8 mouse cellular contexts compared by ENCODE assay signal in the genomic region with DNA sequence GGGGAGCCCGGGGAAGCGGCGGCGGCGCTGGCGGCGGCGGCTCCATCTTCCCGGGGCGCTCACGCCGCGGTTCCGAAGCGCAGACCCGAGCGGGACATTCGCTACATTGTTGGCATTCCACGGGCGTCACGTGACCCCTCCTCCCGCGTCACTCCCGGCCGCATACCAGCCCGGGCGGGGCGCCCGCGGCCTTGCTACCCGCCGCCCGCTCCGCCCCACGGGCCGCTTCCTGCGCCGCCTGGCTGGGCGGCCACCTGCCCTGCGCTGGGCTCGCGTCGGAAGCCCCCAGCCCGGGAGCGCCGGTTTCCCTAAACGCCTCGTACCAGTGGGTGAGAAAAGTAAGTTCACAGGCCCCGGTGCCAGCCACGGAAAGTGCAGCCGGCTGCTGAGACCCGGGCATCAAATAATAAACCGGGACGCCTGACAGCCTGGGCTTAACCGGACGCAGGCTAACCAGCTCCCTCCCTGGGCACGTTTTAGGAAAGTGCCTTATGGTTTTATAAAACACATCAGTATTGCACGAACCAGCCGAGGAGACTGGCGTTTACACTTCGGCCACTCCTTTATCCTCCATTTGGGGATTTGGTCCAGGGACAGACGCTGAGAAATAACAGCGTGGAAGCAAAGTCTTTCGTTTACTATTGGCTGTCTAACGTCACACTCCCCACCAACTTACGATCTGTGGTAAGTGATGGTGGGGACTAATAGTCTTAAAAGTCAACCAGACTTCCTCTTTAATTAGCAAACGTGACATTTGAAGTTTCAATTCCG. TPM values are rescaled to one million over a fixed set of nuclear protein-coding genes. Genes with fewer than 3 reads are reported as not detected.
DNase-seq lines count a peak whose midpoint lies in the region; ATAC-seq and TF ChIP-seq lines count a peak whose summit lies in the region.

Gm49361 (minus strand) TSS at position 103 of the 771 bp plus-strand sequence.

- peak in 1 of 2 experiments; percentile 42; a peak in 2 of 4 replicates for TF ChIP-seq POLR2A in MEL (IDR thresholded peaks at IDR 0.05; ENCODE audit: control insufficient read depth in 1 of 2, insufficient read depth in 1 of 2, low read depth in 1 of 2, low read length in 2 of 2, poor library complexity in 1 of 2)
- peak; percentile 53; the same call in 1 of the 2 replicates for TF ChIP-seq POLR2A in cerebellum, adult 2 months (IDR thresholded peaks at IDR 0.05; ENCODE audit: borderline replicate concordance, insufficient read depth, low read length)

- WGBS in cerebellum, adult 2 months, result under 1% methylated on average over 67 of the region's 68 CpGs
- WGBS in lung, embryonic 14.5 days, result 0% methylated on average over 66 of the region's 68 CpGs

- no peak for TF ChIP-seq EP300 in MEL (IDR thresholded peaks at IDR 0.05; ENCODE audit: low read depth in 1 of 2, low read length in 2 of 2)

- H3K9ac ChIP-seq in MEL (ENCODE audit: control insufficient read depth, low read depth, low read length, poor library complexity, severe bottlenecking), result peak within 1 kb of the TSS; percentile 70
- H3K9ac ChIP-seq in lung, embryonic 14.5 days, result peak within 1 kb of the TSS; percentile 98

- H3K9me3 ChIP-seq in MEL (replicated peaks; ENCODE audit: insufficient read depth, low read length), result no peaks in the 10 kb centered on the region
- no peaks in the 10 kb centered on the region for H3K9me3 ChIP-seq in lung, embryonic 14.5 days (ENCODE audit: low read depth, low read length)

- peaks cover 0 to 4% of the 10 kb centered on the region in 2 experiments; a peak in 1 of 4 replicates for H3K36me3 ChIP-seq in MEL (ENCODE audit: control insufficient read depth in 1 of 2, insufficient read depth in 2 of 2, low read length in 2 of 2)
- H3K36me3 ChIP-seq in lung, embryonic 14.5 days (ENCODE audit: insufficient read depth), result no peaks in the 10 kb centered on the region

- peaks cover 3% of the 10 kb centered on the region; the same call in 1 of the 2 replicates for H3K79me2 ChIP-seq in MEL (ENCODE audit: control insufficient read depth, insufficient read depth, low read length, poor library complexity)

- TF ChIP-seq CTCF in MEL (IDR thresholded peaks at IDR 0.05 in 2 of 3, conservative IDR thresholded peaks at IDR 0.05 in 1 of 3; ENCODE audit: control insufficient read depth in 1 of 3, insufficient read depth in 1 of 3, low read depth in 2 of 3, low read length in 3 of 3, poor library complexity in 1 of 3, severe bottlenecking in 1 of 3), result no peak
- TF ChIP-seq CTCF in cerebellum, adult 2 months (IDR thresholded peaks at IDR 0.05; ENCODE audit: borderline replicate concordance, insufficient read depth, low read depth, low read length), result no peak
- TF ChIP-seq CTCF in lung, embryonic 14.5 days (IDR thresholded peaks at IDR 0.05; ENCODE audit: low read depth), result no peak

- H3K27me3 ChIP-seq in MEL (ENCODE audit: control insufficient read depth in 1 of 2, insufficient read depth in 2 of 2, low read length in 2 of 2), result peaks cover 3 to 6% of the 10 kb centered on the region in 2 experiments
- H3K27me3 ChIP-seq in cerebellum, adult 2 months (ENCODE audit: control insufficient read depth, insufficient read depth, low read length), result no peaks in the 10 kb centered on the region
- no peaks in the 10 kb centered on the region for H3K27me3 ChIP-seq in lung, embryonic 14.5 days (ENCODE audit: insufficient read depth, low read length)

- no peak for TF ChIP-seq RAD21 in MEL (IDR thresholded peaks at IDR 0.05; ENCODE audit: low read depth, low read length)

- peak; percentile 82 for DNase-seq in MEL (ENCODE audit: low read depth, low spot score)
- DNase-seq in cerebellum, adult 2 months, result peak; percentile 93 to 95
- DNase-seq in forelimb bud, embryonic 11.5 days (ENCODE audit: low read depth, low spot score), result peak; percentile 87
- peak; percentile 96 for DNase-seq in heart, postnatal 4 days
- DNase-seq in layer of hippocampus, adult 8-10 months (ENCODE audit: low spot score in 2 of 2), result peak; percentile 64 to 79
- DNase-seq in lung, embryonic 14.5 days, result peak; percentile 96
- DNase-seq in thymus, adult 18-20 months, result peak; percentile 69 to 71

- H3K4me2 ChIP-seq in lung, embryonic 14.5 days, result peak within 1 kb of the TSS; percentile 78

- H3K27ac ChIP-seq in MEL (ENCODE audit: control insufficient read depth, low read depth, low read length), result peak within 1 kb of the TSS; percentile 47
- H3K27ac ChIP-seq in cerebellum, adult 2 months (ENCODE audit: insufficient read depth, low read length), result peak within 1 kb of the TSS; percentile 85
- H3K27ac ChIP-seq in lung, embryonic 14.5 days (ENCODE audit: low read depth), result peak within 1 kb of the TSS; percentile 97

- ATAC-seq in lung, embryonic 14.5 days (ENCODE audit: insufficient read depth), result peak; percentile 92
- ATAC-seq in neutrophil, adult 5-6 weeks (ENCODE audit: extremely low read depth, insufficient number of reproducible peaks, low FRiP score, poor library complexity, severe bottlenecking), result peak; percentile 76

- peak within 1 kb of the TSS; percentile 59 to 65 for H3K4me3 ChIP-seq in MEL (ENCODE audit: control insufficient read depth in 1 of 2, insufficient read depth in 1 of 2, low read depth in 2 of 2, low read length in 2 of 2)
- H3K4me3 ChIP-seq in cerebellum, adult 2 months (replicated peaks; ENCODE audit: insufficient read depth, low read depth, low read length), result peak within 1 kb of the TSS; percentile 92
- H3K4me3 ChIP-seq in lung, embryonic 14.5 days (ENCODE audit: low read depth, low read length), result peak within 1 kb of the TSS; percentile 90

- no peaks in the 10 kb centered on the region for H3K4me1 ChIP-seq in MEL (ENCODE audit: control insufficient read depth in 1 of 2, insufficient read depth in 2 of 2, low read length in 2 of 2)
- no peaks in the 10 kb centered on the region; the same call in 1 of the 2 replicates for H3K4me1 ChIP-seq in cerebellum, adult 2 months (ENCODE audit: control insufficient read depth, insufficient read depth, low read length)
- peaks cover 7% of the 10 kb centered on the region; the same call in 1 of the 2 replicates for H3K4me1 ChIP-seq in lung, embryonic 14.5 days (ENCODE audit: insufficient read depth)

TF ChIP-seq in MEL, 35 proteins besides CTCF, POLR2A, EP300 and RAD21:
- TF ChIP-seq MAFK (IDR thresholded peaks at IDR 0.05; ENCODE audit: borderline replicate concordance, low read depth, low read length) (no peak), CHD1 (IDR thresholded peaks at IDR 0.05; ENCODE audit: low read depth, low read length) (no peak), NELFE (IDR thresholded peaks at IDR 0.05; ENCODE audit: low read depth, low read length) (no peak), MAZ (IDR thresholded peaks at IDR 0.05; ENCODE audit: low read depth, low read length) (peak; percentile 40; the same call in 1 of the 2 replicates), TCF12 (IDR thresholded peaks at IDR 0.05; ENCODE audit: low read depth, low read length) (no peak), GATA1 (IDR thresholded peaks at IDR 0.05; ENCODE audit: low read depth, low read length) (no peak), NRF1 (IDR thresholded peaks at IDR 0.05; ENCODE audit: insufficient read depth, low read depth, low read length, poor library complexity, severe bottlenecking) (0 out of 2 replicates have a peak, but pooled peaks have one; percentile 11), MXI1 (IDR thresholded peaks at IDR 0.05; ENCODE audit: low read depth, low read length) (peak; percentile 48), HCFC1 (IDR thresholded peaks at IDR 0.05; ENCODE audit: low read depth, low read length) (peak; percentile 25; the same call in 1 of the 2 replicates), USF1 (IDR thresholded peaks at IDR 0.05; ENCODE audit: low read depth, low read length) (peak; percentile 95), MYC (IDR thresholded peaks at IDR 0.05; ENCODE audit: low read depth, low read length) (0 out of 2 replicates have a peak, but pooled peaks have one; percentile 21), USF2 (IDR thresholded peaks at IDR 0.05; ENCODE audit: borderline replicate concordance in 1 of 2, insufficient read depth in 1 of 2, low read depth in 1 of 2, low read length in 2 of 2) (peak; percentile 35 to 73; a peak in 3 of 4 replicates), TBP (IDR thresholded peaks at IDR 0.05; ENCODE audit: low read depth, low read length) (0 out of 2 replicates have a peak, but pooled peaks have one; percentile 27), MEF2A (IDR thresholded peaks at IDR 0.05; ENCODE audit: extremely low read depth, insufficient replicate concordance, low read depth, low read length, poor library complexity, severe bottlenecking) (no peak), SIN3A (IDR thresholded peaks at IDR 0.05; ENCODE audit: low read length) (peak; percentile 60; the same call in 1 of the 2 replicates), UBTF (IDR thresholded peaks at IDR 0.05; ENCODE audit: borderline replicate concordance, insufficient read depth, low read depth, low read length) (no peak), BHLHE40 (IDR thresholded peaks at IDR 0.05; ENCODE audit: borderline replicate concordance, low read depth, low read length) (peak; percentile 66; the same call in 1 of the 2 replicates), CHD2 (IDR thresholded peaks at IDR 0.05; ENCODE audit: low read length) (no peak), ETS1 (IDR thresholded peaks at IDR 0.05; ENCODE audit: low read depth, low read length) (peak; percentile 46; the same call in 1 of the 2 replicates), MAX (IDR thresholded peaks at IDR 0.05; ENCODE audit: low read length) (peak; percentile 81; the same call in 1 of the 2 replicates)

RNA-seq across cellular contexts. Expression of gene Gm49361, which starts in this region (rescaled TPM):
- not detected in 2 replicates for total RNA-seq in MEL (2012; rRNA removed)
- polyA plus RNA-seq in MEL (2012; ENCODE audit: insufficient read depth in 1 of 2, insufficient read length in 2 of 2, low read depth in 1 of 2, low replicate concordance in 2 of 2, missing spikeins in 1 of 2), result not detected
- not detected in 2 replicates for polyA plus RNA-seq in cerebellum, adult 2 months (2012; rRNA removed)
- under 1 TPM; 0.36 to 0.50 TPM for total RNA-seq in heart, postnatal 4 days (2021)
- total RNA-seq in layer of hippocampus, adult 8-10 months (2022), result 1 to 10 TPM; 2.2 to 4.5 (median 3.4) TPM
- not detected in 2 replicates for polyA plus RNA-seq in lung, embryonic 14.5 days (2014; fragmentation: Nextera tagmentation; extraction: Ambion mirVana)
- not detected in 2 replicates for total RNA-seq in neutrophil, adult 5-6 weeks (2017)

Comparison
In these comparisons a context has a peak if more than half of its experiments do, and no peak if none do; other contexts are left out.
1. Peak in every context shown above with its lines: DNase-seq, ATAC-seq, H3K4me3 ChIP-seq and H3K27ac ChIP-seq.
2. Peak in DNase-seq, H3K4me3 ChIP-seq, H3K27ac ChIP-seq and H3K9ac ChIP-seq in MEL; RNA of the gene not detected or under 1 TPM.
3. Peak in DNase-seq, H3K4me3 ChIP-seq and H3K27ac ChIP-seq in cerebellum, adult 2 months; RNA of the gene not detected or under 1 TPM.
4. Peak in DNase-seq in heart, postnatal 4 days; RNA of the gene not detected or under 1 TPM.
5. Peak in DNase-seq, ATAC-seq, H3K4me3 ChIP-seq, H3K27ac ChIP-seq, H3K9ac ChIP-seq and H3K4me2 ChIP-seq in lung, embryonic 14.5 days; RNA of the gene not detected or under 1 TPM.
6. Peak in ATAC-seq in neutrophil, adult 5-6 weeks; RNA of the gene not detected or under 1 TPM.
7. H3K27ac ChIP-seq: peak in every context shown above with its lines; median percentile 97 in lung, embryonic 14.5 days; 85 in cerebellum, adult 2 months; 47 in MEL.